Mouse (Mus musculus): ENCODE measurements around the gene Stim2.

The Stim2 gene

DNA sequence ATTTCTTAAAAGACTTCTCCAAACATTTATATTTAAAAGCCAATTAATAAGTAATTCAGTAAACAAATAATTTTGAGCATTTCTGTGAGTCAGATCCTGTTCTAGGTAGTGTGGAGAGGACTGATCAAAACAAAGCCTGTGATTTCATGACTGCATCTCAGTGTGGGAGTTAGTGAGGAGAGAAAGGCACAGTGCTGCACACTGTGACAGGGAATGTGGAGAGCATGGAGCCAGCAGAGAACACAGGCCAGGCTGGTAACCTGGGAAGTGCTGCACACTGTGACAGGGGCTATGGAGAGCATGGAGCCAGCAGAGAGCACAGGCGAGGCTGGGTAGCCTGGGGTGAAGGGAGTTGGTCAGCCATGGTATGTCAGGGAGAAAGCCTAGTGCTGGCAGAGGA is 48.1 kb downstream of the Stim2 start:
- DNase-seq (ENCODE audit: low spot score in 2 of 2): no peak

DNA sequence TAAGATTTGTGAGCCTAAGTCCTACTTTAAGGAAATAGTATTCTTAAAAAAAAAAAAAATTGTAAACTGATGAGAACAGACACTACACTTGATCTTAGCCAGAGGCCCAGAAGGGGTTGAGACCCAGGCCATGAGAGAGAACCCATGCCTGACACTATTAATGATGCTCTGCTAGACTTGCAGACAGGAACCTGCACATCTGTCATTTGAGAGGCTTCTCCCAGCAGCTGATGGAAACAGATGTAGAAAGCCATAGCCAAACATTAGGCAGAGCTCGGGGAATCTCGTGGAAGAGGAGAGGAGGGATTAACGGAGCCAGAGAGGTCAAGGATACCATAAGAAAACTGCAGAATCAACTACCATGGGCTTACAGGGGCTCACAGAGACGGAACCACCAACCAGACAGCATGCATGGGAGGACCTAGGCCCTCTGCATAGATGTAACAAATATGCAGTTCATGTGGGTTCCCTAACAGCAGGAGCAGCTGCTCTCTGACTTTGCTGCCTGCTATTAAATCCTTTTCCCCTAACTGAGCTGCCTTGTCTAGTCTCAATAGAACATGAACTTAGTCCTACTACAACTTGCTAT is 50.9 kb downstream of the Stim2 start:
- no peak for DNase-seq (ENCODE audit: low spot score in 2 of 2)

DNA sequence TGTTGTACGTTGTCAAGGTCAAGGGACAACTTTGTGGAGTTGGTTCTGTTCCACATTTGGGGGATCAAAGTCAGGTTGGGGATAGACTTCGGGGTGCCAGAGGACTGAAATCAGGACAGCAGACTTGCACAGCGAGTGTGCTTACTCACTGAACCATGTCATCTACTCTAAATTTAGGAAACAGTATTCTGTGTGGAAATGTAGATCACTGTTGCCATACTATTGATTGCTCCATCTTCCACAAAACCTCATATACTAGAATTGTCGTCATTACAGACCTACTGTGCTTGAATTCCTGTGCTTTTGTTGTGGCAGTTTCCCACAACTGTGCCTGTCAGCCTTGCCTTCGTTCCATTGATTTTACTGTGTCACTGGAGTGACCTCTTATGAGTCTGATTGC is 51.6 kb downstream of the Stim2 start:
- no peak for DNase-seq (ENCODE audit: low spot score in 2 of 2)

DNA sequence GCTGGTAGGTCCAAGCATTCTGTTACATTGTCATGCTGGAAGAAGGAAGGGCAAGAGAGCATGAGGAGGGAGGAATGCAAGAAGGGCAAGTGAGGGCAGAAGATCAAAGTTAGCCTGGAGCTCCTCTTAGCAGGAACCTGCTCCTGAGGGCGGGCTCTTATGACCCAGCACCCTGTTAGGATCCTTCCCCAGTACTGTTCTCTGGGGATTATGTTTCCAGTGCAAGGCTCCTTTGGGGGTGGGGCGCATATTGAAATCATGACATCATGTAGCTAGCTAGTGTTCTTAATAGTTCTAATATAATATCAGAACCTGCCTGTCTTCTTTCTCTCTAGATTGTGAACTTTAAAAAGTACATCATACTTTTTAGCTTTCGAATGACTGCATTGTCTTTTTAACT is 52.8 kb downstream of the Stim2 start:
- DNase-seq (ENCODE audit: low spot score in 2 of 2): no peak

DNA sequence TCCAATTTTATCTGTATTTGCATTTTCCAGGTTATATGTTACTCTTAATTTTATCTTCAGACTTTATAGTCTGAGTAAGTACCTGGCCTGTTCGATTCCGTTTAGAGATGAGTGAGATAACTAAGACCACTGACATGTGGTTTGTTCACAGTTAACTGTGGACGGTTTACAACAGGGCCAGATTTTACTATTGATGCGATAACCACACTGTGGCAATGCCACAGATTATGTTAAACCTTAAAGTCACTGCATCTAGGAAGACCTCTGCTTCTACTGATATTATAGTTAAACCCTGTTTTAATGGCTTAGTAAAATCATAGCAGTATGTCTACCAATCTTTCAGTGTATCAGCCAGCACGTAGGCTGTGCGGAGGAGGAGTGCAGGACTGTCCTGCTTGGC is 53.9 kb downstream of the Stim2 start:
- DNase-seq (ENCODE audit: low spot score in 2 of 2): no peak

DNA sequence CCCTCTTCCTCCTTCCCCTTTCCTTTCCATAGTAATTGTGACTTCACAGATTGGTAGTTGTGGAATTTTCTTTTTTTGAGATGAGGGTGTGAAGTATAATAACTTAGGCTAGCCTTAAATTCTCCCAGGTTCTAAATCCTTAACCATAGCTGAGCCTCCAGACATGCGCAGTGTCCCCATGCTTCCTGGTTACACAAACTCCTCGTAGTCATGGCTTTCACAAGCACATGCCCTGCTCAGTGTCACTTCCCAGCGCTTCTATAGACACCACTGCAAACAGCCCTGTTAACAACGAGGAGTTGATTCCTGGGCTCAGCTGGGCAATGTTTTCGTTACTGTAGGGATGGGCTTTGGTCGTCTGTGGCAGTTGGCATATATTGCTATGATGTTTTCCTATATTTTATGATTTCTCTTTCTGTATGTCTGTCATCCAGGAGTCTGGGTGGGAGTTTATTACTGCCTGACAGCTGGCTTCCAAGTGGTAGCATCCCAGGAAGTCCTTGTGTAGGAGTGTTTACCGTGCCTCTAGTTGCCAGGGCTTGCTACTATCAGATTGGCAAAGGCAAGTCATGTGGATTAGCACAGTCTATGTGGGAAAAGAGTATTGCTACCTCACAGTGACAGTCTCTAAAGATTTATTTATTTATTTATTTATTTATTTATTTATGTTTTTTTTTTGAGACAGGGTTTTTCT is 55.5 kb downstream of the Stim2 start:
- no peak for DNase-seq (ENCODE audit: low spot score in 2 of 2)

DNA sequence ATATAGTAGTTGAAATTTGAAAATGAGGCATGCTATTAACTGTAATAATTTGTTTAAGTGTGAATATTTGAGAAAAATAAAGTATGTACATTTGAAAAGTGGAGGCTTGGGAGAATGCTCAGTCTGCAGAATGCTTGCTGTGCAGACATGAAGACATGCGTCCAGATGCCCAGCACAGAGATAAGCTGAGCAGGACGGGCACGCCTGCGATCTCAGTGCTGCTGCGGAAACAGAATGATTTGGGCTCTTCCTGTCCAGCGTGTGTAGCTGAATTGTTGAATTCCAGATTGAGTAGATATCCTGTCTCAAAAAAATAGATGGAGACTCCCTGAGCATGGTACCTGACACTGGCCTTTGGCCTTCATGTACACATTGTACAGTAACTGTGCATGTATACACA is 58.0 kb downstream of the Stim2 start:
- no peak for DNase-seq (ENCODE audit: low spot score in 2 of 2)

DNA sequence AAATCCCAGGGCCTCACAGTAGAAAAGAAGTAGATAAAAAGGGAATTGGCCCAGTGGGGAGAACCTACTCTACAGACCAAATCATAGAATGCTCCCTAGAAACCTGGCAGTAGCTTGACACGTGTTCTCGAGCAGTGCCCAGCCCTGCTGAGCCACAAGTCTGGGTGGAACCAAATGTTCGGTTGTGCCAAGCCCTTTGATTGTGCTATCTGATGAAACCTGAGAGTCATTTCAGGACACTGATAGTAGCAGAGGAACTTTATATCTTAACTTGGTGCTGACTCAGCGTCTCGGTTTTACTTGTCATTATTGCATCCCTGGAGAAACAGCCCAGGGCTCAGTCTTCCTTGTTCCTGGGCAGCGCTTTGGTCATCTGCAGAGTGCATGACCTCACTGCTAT is 61.7 kb downstream of the Stim2 start:
- no peak for DNase-seq (ENCODE audit: low spot score in 2 of 2)

DNA sequence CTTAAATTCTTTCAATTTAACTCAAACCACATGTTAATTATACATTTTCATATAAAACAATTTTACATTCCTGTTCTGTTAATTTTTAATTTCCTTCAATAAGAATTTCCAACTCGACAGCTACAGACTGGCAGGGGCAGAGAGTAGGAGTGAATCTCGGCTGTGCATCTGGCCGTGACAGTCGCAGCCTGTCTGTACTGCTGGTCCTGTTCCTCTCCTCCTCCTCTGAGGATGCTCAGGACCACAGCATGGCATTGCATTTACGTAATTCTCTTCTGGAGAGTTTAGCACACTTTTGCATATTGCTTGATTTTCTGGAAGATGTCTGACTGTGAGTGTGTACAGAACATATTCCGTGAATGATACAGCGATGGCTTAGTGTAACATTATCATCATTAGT is 63.8 kb downstream of the Stim2 start:
- DNase-seq (ENCODE audit: low spot score in 2 of 2): no peak

DNA sequence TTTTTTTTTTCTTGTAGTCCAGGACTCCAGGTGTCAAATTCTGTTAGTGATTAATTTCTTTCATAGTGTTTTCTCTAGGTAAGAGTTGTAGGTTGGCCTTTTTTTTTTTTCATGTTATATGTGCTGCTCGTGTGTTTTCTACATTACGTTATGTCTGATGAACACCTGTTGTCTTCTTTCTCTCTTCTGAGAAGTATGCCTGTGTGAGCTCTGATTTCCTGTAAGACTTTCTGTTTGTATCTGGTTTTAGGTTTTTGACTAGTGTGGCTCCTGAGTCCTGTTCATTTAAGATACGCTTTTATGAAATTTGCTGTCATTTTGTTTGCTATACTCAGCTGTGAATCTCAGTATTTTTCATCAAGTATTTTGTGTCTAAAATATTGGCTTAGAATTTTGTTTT is 69.3 kb downstream of the Stim2 start:
- no peak for DNase-seq (ENCODE audit: low spot score in 2 of 2)

DNA sequence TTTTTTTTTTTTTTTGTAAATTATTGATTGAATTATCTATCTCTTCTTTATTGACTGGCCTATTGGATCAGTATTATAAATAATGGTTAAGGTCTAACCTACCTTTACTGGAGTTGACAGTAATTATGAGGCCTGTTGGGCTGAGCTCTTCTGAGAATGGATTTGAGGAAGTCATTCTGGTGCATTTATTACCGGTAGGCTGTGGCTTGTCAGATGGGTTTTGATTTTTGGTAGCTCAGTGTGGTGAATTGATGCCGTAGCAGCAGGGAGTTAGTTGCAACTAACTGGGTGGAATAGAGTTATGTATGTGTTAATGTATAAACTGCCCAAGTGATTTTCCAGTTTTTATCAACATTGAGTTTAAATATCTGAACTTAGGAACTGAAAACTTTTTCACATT is 72.2 kb downstream of the Stim2 start:
- no peak for DNase-seq (ENCODE audit: low spot score in 2 of 2)

DNA sequence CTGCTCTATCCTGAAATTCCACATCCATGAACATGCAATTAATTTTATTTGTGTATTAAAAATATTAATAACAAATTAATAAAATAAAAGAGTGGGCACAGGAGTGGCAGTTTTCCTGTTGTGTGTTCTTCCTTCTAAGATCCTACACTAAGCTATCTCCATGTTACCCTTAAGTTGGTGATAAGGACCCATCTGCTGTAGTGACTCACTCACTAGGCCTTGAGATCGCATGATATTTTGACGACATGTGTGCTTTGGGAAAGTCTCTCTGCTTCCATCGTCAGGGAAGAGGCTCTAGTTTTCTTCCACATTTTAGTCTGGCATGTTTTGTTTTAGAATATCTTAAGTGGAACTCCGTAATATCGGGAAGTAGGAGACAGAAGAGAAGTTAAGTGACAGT is 73.0 kb downstream of the Stim2 start:
- no peak for DNase-seq (ENCODE audit: low spot score in 2 of 2)

DNA sequence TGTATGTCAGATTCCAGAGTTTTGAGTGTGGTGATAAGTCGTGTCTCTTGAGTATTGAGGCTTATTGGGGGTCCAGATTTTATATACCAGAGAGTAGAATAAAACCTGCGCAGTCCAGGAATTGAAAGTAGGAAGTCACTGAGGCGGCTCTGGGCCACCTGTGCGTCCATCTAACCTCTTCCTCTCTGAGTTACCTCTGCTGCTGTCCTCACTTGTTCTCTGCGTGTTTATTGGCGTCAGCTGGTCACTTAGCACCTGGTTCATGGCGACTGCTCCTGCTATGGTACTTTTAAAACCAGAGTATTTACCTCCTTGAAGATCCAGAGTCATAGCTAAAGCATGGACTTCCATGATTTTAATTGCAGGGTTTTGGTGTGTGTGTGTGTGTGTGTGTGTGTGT is 73.4 kb downstream of the Stim2 start:
- no peak for DNase-seq (ENCODE audit: low spot score in 2 of 2)

DNA sequence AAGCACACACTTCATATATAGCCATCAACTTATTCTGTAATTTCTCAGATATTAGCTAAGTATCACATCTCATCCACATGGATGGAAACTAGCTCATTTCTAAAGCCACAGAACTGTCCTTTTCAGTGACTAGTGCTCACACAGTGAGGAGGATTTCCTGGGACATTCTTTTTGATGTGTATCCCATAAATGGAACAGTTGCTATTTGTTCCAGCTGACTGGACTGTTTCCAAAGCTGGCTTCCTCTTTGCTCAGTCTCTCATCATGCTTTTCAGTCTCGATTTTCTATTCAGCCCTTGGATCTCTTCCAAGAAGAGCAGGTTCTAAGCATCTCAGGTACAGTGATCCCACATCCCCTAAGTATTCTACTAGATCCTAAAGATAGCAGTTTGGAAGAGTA is 75.0 kb downstream of the Stim2 start:
- no peak for DNase-seq (ENCODE audit: low spot score in 2 of 2)

DNA sequence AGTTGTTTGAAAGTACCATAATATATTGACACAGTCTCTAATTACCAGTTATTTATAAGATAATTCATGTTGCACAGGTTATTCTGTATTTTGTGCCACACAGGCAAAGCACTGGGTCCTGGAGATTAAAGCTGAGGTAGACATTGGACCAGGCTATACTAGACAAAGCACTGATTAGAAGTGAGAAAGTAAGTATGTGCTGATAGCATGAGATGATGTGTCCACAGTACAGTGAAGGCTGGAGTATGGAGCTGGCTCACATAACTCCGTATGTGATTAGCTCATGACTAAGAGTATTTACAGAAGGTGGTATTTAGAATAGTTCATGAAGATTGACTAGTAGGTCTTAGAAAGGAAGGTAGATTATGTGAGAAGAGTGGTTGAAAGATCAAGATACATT is 81.7 kb downstream of the Stim2 start:
- DNase-seq (ENCODE audit: low spot score in 2 of 2): no peak

DNA sequence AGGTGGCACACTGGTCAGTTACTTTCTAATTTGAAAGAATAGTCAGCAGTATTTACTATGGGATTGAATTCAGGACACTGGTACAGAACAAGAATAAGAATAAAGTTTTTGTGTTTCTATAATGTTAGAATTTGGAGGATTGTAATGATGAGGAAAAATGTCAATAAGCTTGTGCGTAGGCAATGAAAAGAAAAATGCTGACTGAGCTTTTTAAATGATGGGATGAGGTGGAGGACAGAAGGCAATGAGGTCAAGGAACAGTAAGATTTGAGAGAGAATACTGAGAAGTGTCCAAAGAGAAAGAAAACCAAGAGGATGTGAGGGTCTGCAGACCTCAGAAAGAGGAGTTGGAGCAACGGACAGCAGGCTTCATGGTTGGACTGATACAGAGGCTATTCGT is 89.6 kb downstream of the Stim2 start:
- DNase-seq (ENCODE audit: low spot score in 2 of 2): no peak

DNA sequence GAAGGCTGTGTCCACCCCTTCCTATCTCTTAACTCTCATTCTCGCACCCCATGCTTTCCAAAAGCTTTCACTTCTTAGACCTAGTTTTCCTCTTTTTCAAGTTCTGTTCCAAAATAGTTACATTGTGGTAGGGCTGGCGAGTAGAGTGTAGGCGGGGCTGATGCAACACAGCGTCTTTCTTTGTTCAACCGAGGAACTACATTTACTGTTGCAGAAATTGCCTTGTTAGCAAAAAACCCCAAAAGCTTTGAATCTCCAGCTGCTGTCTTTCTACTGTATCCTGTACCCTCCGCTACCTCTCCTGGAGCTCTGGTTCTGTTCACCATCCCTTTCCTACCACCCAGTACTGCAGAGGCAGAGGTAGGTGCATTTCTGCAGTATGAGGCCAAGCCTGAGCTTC is 99.9 kb downstream of the Stim2 start:
- no peak for DNase-seq (ENCODE audit: low spot score in 2 of 2)

DNA sequence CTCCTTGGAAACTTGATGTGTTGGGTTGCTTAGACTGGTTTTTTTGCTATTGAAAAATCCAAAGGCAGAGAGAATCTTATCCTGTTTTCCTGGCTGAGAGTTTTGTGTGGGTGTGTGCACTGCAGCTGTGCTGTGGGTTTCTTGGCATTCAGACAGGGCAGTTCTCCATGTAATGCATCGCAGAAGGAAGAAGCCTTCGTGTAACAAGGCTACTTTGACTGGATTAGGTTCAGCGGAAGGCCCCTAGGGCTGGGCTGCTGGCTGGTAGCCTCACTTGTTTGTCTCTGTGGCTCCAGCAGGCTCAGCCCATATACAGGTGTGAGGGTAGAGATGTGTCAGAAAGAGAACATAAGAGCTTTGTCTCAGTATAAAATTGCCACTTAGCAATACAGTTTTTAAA is 102.6 kb downstream of the Stim2 start:
- peak in 1 of 2 experiments; percentile 6 for DNase-seq (ENCODE audit: low spot score in 2 of 2)

DNA sequence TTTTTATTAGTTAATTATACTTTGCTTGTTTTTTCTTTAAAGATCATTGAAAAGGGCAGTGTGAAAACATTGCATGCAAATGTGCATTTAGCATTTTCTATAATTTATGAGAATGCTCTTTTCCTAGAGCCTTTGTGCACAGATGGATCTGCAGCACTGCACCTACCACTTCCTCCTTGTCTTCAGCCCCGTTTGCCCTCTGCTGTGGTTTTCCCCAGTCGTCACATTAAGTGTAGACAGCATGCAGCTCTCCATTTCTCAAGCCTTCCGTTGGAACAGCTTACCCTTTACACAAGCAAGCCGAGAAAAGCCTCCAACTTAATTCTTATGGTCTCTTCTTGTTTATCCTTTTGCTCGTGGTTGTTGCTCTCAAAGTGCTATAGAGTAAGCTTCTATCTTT is 103.0 kb downstream of the Stim2 start:
- no peak for DNase-seq (ENCODE audit: low spot score in 2 of 2)

DNA sequence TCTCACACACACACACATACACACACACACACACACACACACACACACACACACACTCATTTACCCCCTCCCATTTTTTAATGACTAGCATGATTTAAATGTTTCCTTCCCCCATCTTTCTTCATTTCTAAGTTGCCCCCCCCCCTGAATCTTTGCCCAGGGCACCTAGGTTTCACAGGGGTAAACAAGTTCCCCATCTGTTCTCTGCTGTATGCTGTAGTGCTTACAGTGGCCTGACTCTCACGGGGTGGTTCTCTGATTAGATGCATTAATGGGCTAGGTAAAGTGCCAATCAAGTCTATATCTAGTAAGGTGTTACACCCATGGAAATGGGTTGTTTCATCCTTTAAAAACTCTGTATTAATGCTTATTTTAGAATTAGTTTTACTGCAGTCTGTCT is 103.7 kb downstream of the Stim2 start:
- no peak for DNase-seq (ENCODE audit: low spot score in 2 of 2)

DNA sequence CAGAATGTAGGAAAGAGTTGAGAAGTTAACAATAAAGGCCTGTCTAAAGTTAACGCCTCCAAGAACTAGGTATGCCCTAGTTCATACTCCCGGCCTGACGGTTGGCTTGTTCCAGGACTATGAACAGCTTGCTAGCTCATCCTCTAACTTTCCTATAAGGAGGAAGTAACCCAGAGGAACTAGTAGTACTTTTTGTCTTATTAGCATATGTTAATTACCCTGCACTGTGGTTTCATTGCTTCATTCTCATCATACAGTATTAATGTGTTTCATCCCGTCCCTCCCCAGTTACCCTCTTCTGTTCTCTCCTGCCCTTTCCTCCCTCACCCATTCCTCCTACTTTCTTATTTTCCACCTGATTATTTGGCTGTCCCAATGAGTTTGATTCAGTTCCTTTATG is 108.4 kb downstream of the Stim2 start:
- DNase-seq (ENCODE audit: low spot score in 2 of 2): no peak

DNA sequence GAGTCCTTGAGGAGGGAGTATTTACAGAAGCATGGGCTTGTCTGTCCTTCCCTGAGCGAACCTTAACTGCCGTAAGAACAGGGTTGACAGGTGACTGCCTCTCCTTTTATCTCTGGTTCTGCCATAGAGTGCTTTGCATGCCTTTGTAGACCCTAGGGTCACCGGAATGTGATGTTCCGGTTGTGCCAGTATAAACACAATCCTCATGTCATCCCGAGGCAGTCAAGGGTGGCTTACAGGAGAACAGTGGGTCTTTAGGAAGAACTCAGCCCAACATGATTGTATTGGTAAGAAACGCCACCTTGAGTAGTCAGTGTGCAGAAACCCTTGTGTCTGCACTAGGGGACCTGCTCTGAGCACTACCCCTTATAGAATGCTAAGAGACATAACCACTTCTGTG is 108.8 kb downstream of the Stim2 start:
- no peak for DNase-seq (ENCODE audit: low spot score in 2 of 2)

DNA sequence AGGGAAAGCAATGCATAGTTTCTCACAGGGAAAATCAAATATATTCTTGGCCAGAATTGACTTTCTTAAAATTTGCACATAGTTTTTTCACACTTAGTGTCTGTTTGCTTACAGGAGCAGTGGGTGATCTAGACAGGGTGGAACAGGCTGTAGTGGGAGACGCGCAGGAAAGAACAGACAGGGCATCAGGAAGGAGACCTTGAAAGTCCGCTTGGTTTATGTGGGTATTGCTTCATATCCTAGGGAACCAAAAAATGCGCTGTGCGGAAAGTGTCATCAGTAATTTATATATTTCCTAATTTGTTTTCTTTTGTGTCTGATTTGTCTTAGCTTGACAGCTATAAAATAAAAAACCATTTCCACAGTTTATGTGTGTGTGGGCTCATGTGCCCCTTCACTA is 110.8 kb downstream of the Stim2 start:
- no peak for DNase-seq (ENCODE audit: low spot score in 2 of 2)

DNA sequence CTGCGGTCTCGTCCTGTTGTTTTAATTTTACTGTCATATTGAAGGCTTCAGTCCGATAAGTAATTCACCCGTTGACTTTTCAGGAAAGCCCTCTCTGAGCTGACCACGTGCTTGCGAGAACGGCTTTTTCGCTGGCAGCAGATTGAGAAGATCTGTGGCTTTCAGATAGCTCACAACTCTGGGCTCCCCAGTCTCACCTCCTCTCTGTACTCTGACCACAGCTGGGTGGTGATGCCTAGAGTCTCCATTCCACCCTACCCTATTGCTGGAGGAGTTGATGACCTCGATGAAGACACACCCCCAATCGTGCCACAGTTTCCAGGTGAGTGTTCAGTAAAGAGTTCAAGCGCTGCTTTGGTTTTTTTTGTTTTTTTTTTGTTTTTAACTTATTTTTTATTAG is 112.5 kb downstream of the Stim2 start:
- no peak for DNase-seq (ENCODE audit: low spot score in 2 of 2)

Measured in cerebellum, postnatal 4 days (tissue).